Mouse (Mus musculus) layer of hippocampus, adult 18-20 months (tissue): Measurements from ENCODE around the gene Ccser2. TPM values are rescaled to one million over a fixed set of nuclear protein-coding genes. Genes with fewer than 3 reads are reported as not detected.

Source experiments
- DNase-seq, 2 experiments: peaks; one replicate each; pipeline ENCODE4 v3.0.0; 2022; ENCODE audit warnings: low spot score in 2 of 2
- total RNA-seq, 2 experiments: library from RNA; stranded (reverse); gene quantifications; 2 replicates each; pipeline ENCODE4 v1.2.3; 2021

The Ccser2 gene
- total RNA-seq, 2 experiments from 2014 or later = 77.7 to 82.8 TPM

GRCm38 (mm10) chr14:36952142-36952541 is 16.4 kb downstream of the Ccser2 start:
- peak in 1 of 2 experiments; percentile 37 for DNase-seq

GRCm38 (mm10) chr14:36942716-36943115 is 25.9 kb downstream of the Ccser2 start:
- peak; percentile 15 to 34 for DNase-seq

DNA sequence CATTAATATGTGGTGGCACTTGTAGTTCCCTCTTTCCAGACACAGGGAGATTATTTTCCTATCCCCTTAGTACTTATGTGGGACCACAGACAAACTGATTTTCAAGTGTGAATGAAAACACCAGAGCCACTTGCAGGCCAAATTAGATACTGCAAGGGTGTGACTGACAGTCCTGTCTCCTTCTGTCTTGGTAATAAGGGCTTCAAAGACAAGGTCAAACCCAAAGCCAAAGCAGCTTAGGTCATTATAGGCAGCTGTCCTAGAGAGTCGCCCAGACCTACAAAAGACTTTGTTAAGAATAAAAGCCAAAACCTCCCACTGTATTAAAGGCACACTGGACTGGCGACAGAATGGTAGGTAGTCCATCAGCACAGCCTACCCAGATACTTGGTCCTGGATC is 30.6 kb downstream of the Ccser2 start:
- no peak for DNase-seq

DNA sequence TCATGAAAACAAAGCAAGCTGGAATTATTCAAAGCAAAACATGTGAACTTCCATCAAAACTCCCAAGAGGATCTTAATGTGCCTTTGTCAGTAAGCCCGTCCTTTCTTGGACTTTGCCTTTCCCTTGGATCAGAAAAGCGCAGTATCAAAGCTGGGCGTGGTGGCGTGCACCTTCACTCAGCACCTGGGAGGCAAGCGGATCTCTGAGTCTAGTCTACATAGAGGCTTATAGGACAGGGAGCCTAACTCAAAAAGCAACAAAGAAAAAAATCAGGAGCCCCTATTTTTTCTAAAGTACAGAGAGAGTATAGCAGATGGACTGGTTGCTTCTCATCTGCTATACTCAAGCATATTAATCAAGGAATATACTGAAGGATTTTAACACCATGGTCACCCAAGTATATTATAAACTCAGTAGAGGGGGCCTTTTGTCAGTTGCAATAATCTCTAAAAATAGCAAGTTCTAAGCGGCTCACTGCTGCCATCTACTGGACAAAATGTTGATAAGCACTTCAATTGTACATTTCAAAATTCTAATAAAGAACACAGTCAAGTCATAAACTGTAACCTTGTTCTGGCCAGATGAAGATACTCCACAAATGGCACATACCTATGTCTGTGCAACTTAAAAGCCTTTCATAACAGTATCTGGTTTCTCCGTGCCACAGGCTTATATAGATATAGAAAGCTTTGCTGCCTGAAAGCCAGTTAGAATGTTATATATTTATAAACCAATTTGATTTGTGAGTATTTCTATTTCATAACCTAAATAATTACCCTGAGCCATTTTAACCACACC is 31.3 kb downstream of the Ccser2 start:
- peak in 1 of 2 experiments; percentile 64 for DNase-seq

GRCm38 (mm10) chr14:36932638-36933382 is 35.8 kb downstream of the Ccser2 start:
- DNase-seq = no peak

GRCm38 (mm10) chr14:36932038-36932437 is 36.5 kb downstream of the Ccser2 start:
- DNase-seq = no peak

GRCm38 (mm10) chr14:36923383-36923782 is 45.2 kb downstream of the Ccser2 start:
- no peak for DNase-seq

DNA sequence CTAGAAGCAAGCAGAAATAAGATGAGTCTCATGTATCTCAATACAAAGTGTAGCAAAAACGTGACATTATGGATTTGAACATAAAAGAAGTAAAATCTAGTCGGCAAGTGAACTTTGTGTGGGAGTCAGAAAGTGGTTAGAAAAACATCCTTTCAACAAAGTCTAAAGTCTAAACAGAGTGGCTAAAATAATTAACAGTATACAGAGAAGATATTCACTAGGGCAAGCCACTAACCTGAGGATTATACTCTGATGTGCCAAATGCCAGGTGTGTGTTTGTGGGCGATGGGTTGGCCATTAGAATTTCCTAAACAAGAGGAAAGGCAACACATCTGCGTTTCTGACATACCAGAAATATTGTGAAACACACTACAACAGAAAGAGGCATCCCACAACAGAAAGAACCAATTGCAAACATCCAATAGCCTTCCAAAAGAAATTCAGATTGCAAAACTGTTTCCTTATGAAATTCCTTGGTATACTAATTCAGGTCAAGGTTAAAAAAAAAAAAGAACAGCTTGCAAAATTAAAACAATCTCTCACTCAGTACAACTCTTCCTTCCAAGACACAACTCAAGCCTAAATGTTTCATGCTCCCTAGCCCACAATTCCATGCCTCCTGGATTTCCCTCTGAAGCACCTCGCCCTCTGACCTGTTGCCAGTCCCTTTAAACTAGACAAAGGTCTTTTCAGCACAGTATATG is 47.1 kb downstream of the Ccser2 start:
- DNase-seq = no peak

DNA sequence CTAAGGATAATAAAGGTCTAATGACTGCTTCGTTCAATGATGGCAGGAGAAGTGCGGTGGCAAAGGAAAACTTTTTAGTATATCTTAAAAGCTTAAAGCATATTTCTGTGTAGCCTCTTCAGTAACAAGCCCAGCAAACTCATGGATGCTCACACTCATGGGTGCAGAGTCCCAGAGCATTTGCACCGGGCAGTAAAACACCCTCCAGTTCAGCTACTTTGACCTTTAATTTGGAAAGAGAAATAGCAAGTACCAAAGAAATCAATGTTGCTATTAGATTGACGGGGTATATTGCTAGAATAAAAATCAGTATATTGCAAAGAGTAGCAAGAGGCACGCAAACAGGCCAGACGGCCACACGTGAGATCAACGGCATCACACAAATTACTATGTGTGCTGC is 48.7 kb downstream of the Ccser2 start:
- no peak for DNase-seq

DNA sequence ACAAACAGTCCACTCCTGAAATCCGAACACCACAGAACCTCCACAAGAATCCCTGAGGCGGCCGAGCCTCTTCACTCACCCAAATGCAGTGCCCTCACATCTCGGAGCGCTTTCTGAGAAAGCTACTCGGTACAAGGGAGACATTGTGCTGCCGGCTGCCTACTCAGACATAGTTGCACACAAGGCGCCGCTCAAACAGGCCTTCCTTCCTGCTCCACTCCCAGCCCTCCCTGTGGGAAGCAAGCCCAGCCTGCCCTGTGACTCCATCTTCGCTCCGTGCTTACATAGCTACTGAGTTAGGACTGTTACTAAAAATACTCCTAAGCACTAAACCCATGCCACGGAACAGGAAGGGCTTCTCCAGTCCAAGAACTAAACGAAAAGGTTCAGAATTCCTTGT is 49.4 kb downstream of the Ccser2 start:
- peak; percentile 53 to 76 for DNase-seq

DNA sequence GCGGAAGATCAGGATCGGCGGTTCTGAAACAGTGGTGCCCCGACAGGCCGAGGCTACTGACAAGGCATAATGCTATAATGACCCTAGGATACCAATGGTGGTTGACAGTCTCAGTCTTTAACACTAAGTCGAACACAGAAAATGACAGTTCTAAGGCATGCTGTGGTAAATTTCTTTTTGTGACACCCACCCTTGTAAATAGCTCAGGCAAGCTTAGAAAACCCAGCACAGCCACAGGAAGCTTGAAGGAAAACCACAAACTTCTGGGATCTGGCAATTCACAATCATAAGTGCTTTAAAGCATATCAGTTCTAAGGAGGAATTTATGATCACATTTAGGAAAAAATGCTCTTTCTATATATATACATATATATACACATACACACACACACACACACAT is 53.4 kb downstream of the Ccser2 start:
- DNase-seq = no peak

DNA sequence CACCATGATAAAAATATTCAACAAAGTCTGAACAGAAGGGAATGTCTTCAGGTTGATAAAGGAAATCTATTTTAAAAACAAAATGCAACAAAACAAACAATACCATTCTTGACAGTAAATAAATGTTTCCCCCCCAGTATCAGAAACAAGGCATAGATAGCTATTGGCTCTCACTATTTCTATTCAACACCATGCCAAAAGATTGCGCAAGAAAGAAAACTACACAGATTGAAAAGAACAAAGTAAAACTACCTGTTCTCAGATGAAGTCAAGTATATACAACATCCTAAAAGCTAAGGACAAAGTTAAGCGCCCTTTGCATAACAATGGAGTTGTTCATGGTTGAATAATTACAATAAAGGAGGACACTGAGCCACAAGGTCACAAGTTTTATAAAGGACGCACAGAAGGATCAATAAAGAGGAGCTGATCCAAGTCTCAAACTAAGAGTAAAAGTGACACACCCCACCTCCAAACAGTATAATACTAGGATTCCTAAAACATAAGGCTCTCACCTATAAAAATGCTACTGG is 54.0 kb downstream of the Ccser2 start:
- DNase-seq = no peak

GRCm38 (mm10) chr14:36911738-36912137 is 56.8 kb downstream of the Ccser2 start:
- DNase-seq = no peak

DNA sequence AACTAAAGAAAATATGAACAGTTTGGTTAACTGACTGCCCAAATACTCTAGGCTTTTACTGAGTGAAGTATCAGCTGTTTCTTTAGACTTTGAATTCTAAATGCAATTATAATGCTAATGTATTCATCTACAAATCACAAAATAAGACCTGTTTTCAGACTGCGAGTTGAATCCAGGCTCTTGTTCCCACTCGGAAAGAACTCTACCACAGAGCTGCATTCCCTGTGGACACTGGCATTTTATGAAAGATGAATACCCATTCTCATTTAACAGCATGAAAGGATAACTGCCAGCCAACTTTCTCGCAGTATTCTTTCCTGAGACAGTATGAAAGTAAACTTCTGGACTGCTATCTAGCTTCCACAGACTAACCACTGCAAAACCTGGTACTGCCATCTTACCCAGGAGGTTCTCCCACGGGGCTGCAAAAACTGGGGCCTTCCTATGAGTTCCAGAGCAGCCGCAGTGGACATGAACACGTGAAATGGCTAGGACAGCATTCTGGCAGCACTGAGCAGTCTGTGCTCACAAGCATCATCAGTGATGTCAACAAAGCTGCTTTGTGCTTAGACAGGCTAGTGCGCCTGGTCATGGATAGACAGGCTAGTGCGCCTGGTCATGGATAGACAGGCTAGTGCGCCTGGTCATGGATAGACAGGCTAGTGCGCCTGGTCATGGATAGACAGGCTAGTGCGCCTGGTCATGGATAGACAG is 62.6 kb downstream of the Ccser2 start:
- peak in 1 of 2 experiments; percentile 12 for DNase-seq

DNA sequence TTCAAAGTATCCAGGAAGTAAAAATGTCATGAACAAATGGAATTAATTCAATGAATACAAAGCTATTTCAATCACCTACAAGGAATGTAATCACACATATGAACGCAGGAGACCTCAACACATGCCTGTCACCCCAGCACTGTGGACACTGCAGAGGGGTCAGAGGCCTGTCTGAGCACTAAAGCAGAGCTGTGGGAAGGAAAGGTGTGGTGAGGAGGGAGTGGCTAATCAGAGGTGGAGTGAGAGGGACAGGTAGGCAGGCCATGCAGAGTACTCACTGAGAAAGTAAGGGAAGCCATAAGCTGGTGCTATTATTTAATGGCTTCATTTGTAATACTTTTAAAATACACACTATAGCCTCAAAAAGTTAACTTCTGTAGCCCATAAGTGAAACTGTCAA is 64.4 kb downstream of the Ccser2 start:
- no peak for DNase-seq

DNA sequence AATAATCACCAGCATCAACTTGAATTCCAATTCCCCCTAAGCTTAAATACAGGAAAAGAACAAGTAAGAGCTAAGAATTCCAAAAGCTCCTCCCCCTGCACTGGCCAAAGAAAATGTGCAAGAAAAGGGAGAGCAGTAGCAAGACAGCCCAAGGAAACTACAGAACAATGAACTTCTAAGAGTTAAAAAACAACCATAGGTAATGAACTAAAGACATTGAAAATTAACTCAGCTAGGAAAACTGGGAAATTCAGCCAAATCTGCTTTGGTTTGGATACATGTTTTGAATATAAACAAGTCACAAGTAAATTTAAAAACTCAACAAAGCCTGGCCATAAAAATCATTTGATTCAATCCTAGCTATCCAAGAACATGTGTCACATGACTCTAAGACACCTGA is 67.7 kb downstream of the Ccser2 start:
- no peak for DNase-seq

- no peak for DNase-seq
Measured at GRCm38 (mm10) chr14:36894701-36895100, 73.9 kb downstream of the Ccser2 start.

DNA sequence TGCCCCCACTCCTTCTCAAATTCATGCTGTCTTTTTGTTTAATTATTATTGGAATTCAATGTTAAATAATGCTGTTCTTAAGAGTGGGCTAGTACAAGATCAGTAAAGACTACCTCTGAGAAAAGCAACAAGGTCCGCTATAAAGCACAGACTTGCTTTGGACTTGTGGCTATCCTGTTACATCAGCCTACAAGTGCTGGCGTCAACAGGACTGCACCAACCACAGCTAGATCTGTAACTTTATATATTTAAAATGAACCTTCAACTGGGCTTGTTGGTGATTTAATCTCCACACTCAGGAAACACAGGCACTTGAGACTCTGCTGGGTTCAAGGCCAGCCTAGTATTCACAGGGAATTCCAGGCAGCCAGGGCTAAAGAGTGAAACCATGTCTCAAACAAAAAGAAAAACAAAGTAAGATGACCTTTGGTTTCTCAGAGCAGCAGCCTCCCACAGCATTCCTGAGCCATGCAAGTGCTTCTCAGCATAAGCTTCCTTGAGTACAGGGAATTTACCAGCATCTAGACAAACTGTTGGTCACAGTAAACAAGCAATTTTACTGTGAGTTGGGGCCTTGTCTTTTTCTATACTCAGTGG is 75.7 kb downstream of the Ccser2 start:
- no peak for DNase-seq

GRCm38 (mm10) chr14:36890130-36890529 is 78.4 kb downstream of the Ccser2 start:
- no peak for DNase-seq

DNA sequence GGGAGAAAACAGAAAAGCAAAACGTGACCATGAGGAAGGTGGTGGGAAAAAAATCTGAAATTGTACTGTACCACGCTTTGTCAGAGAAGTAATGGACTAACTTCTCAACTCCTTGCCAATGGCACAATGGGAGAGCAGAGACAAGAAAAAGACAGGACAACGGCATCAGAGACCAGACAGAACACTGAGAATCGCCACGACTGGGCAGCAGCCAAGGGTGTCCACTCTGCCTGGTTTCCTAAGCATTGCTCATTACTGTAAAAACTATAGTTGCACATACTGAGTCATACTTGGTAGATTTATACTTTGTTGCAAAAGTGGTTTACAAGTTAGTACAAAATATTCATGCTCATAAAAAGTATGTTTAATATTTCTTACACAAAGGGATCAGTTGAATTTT is 82.9 kb downstream of the Ccser2 start:
- no peak for DNase-seq

- no peak for DNase-seq
Measured at GRCm38 (mm10) chr14:36885117-36885516, 83.5 kb downstream of the Ccser2 start.
